Mouse (Mus musculus) ovary, adult 18-20 months (tissue): ENCODE data around the gene Tm6sf1.

ENCODE experiments used
- DNase-seq: peaks from one replicate; pipeline ENCODE4 v3.0.0; 2022; ENCODE audit warnings: low spot score, mixed read lengths

Gene Tm6sf1

DNA sequence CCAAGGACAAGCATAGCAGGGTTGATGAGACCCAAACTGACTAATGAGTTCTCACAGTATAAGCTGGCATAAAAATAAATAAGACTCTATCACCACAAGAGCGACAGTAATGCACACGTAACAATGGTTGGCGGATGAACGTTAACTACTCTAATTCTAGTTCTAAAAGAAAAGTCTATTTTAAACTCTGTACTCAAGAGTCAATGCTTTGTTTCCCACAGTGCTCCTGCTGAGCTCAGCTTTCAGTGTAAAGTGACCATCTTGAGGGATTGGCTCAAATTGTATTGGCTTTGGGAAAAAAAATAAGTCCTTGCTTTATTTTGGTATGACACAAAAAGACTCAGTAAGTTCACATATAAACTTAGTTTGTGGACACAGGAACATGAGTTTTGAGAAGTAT lies 26.3 kb downstream of the Tm6sf1 start:
- no peak for DNase-seq

DNA sequence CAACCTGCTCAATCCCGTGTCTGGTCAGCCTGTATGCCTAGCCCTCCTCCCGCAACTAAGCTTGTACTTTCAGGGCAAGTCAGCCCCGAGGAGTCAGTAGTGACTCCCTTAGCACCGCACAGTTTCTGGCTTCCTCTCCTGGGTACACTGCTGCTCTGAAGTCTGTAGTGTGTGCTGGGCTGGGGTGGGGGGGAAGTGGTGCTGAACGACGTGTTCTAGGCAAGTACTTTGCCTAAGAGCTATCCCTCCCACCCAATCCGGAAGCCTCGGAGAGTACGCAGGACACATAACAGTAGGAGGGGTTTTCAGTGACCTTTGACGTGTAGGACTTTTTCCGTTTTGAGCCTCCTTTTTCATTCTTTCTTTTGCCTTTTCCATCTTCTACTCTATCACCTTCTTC lies 40.6 kb downstream of the Tm6sf1 start:
- DNase-seq: no peak

DNA sequence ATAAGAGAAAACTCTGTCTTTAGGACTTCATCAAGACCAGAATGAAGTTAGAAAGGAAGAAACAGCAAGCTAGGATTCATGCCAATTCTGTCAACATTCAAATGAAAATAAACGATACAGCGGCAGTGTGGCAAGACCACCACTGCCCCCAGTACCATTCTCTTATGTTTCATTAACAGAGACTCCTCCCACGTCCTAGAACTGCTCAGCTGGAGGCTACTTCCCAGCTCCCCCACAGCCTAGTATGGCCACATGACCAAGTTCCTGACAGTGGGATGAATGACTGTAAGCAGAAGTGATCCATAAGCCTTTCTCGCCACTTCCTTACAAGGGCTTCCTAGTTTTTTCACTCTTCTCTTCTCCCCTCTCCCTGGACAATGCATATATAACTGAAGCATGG lies 45.3 kb downstream of the Tm6sf1 start:
- no peak for DNase-seq

DNA sequence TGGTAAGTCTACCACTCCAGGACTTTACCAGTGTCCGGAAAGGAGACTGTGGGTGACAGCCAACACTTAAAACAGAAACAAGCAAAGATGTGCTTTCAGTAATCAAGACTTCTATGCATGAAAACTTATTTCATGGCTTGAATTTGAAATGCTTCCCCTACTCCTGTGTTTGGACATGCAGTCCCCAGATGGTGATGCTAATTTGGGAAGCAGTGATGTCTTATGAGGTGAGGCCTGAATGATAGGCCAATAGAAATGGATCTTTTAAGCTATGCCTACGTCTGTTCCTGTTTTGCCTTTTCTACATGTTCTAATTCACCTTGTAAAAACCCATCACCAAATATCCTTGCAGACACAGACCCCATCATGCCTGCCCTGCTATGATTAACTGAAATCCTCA lies 46.1 kb downstream of the Tm6sf1 start:
- DNase-seq: no peak

DNA sequence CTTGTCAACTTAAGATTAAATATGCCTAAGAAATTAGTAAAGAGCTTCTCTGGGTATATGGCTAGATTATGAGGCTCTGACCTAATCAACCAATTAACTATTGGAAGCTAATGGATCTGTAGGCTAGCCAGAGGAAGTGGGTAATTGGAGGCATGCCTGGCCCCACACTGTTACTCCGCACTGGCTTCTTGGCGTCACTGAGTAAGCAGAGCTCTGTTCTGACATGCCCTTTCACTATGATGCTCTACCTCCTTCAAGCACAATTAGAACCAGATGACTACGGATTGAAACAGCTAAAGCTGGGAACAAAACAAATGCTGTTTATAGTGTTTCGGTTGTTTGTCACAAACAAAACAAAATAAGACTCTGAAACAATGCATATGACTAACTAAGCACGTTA lies 59.5 kb downstream of the Tm6sf1 start:
- DNase-seq: no peak

DNA sequence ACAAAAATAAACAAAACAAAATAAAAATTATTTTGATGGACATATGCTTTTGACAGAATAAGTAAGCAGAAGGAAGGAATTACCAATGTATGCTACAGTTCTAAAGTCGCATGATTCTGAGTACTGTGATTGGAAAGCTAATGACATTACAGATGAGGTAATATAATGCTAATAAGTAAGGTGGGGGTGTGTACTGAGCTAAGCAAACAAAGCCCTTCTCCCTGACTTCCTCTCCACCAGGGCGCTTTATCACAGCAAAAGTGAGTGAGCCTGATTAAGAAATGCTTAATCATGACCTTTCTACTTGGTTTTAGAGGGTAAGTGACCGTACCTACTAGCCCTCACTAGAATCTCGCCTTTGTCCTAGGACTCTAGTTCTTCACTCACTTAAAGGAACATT lies 61.5 kb downstream of the Tm6sf1 start:
- DNase-seq: no peak

DNA sequence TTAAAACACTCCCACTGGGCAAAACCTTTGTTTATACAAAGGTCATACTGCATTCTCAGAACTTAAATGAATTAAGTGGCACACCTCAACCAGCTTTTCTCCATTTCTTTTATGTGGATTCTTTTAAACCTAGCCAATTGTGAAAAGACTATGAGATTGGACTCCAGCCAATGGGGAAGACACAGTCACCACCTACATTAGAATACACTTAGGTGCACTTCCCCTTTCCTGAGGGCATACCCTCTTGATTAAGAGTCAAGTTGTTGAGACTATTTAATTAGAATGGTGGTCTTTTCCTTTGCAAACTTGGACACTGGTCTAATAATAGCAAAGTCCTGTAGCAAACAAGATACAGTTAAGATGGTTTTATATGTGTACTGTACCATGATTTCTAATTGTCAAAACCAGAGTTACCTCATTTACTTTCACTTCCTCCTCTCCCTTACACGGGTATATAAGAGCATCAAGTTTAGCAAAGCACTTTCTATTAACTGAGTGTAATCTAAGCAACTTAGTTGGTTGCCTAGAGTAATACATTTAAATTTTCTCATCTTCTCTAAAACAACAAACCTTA lies 62.7 kb downstream of the Tm6sf1 start:
- DNase-seq: no peak

DNA sequence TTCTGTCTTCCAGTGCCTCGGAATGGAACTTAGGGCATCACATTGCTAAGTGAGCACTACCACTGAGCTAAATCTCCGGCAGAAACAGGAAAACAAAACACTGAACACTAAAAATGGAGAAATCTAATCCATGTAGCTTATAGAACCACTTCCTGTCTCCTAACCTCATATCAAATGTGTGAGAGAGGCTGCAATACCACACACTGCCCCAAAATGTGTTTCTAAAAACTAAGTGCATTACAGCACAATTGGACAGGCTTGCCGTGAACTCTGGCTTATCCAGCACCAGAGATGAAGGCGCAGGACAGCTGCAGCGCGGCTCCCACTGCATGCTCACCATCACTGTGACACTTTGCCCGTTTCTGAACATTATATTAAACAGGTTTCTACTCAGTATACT lies 70.2 kb downstream of the Tm6sf1 start:
- no peak for DNase-seq

DNA sequence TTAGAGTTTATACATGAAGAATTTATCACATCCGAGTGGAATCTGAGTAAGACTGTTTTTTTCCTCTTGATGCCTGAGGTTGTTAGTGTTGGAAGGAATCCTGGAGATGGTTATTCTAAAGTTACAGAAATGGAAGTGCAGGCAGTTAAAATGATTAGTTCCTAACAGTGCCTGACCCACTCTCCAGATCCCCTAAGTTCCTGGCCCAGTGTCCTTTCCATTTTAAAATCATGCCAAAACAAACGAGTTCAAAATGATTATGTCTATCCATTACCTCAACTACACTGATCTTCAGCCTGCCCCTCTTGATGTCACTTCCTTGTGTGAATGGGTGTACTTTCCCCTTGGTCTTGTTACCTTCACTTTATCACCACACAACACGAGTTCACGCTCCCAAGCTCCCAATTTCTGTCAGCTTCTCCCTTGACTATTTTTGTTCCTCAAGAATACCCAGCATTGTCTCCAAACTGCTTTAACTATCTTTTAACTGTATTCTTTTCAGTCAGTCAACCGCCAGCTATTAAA lies 73.8 kb downstream of the Tm6sf1 start:
- DNase-seq: no peak

DNA sequence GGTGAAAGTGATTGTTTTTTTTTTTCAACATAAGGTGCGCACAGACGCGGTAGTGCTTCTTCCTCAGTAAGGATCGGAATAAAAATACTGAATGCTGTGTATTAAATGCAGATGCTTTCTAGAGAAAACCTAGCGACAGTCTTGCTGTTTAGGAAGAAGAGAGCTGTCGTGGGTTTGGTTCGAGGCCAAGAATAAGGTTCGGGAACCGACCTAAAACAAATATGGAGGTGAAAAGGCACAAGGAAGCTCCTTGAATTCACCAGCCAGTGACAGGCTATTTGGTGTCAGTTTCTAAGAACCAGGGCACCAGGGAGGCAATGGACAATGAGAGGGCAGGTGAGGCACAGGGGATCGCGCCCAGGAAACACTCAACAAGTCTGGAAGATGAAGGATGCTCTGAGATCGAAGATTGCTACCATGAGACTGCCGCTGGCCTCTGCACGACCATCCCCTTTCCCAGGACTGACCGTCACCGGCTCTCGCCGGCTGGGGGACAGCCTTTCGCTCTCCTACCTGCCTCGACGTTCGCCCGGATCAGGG lies 74.3 kb downstream of the Tm6sf1 start:
- DNase-seq: no peak

DNA sequence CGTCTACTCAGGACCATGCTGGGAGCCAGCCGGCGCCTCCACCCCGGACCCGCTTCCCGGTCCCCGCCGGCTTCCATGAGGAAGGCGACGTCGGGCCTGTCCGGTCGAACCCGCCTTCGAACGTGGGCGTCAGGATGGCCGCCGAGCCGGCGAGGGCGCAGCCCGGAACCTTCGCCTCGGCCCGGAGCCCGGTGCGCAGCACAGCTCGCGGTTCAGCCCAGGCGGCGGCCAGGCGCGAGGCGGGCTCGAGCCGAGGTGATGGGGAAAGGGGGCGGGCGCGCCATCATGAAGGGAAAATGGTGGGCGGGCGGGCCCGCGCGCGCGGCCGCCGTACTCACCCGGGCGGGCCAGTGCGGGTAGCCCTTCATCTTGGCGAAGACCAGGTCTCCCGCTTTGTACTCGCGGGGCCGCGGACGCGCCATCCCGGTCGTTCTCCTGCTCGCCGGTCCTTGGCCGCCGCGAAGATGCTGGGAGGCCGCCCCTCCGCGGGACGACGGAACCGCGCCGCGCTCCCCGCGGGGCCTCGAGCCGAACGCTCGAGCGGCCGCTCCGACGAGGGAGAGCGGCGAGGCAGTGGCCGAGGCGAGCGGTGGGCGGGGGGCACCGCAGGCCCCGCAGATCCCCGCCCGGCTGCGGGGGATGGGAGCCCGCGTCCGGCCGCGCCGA lies 74.9 kb downstream of the Tm6sf1 start:
- peak; percentile 34 for DNase-seq
